Mouse (Mus musculus) myocyte (in vitro differentiated cells): ENCODE measurements around the gene Foxo3. TPM values are rescaled to one million over a fixed set of nuclear protein-coding genes. Genes with fewer than 3 reads are reported as not detected.

Experiments used
- H3K27me3 ChIP-seq: one replicate; pipeline ENCODE4 v1.6.1; 2011; ENCODE audit not compliant: control insufficient read depth, insufficient read depth, insufficient read length
- H3K36me3 ChIP-seq: one replicate; pipeline ENCODE4 v1.6.1; 2011; ENCODE audit not compliant: control insufficient read depth, insufficient read depth
- H3K4me2 ChIP-seq: one replicate; pipeline ENCODE4 v1.6.1; 2011; ENCODE audit warnings: low read depth, control low read depth
- H3K4me3 ChIP-seq: one replicate; pipeline ENCODE4 v1.5.1; 2011; ENCODE audit warnings: mild to moderate bottlenecking, control low read depth, moderate library complexity
- H3K79me2 ChIP-seq: one replicate; pipeline ENCODE4 v1.6.1; 2011; ENCODE audit not compliant: control insufficient read depth, insufficient read depth
- H3ac ChIP-seq: one replicate; pipeline ENCODE4 v1.6.1; 2011; ENCODE audit not compliant: control insufficient read depth, insufficient read length
- CEBPB ChIP-seq: IDR thresholded peaks from 2 replicates; pipeline ENCODE4 v1.6.1; 2011; ENCODE audit warnings: mild to moderate bottlenecking, moderate library complexity; ENCODE audit not compliant: poor library complexity, insufficient read depth, severe bottlenecking
- E2F4 ChIP-seq: IDR thresholded peaks from one replicate; pipeline ENCODE4 v1.6.1; 2011; ENCODE audit warnings: mild to moderate bottlenecking, control low read depth, moderate library complexity; ENCODE audit not compliant: insufficient read depth
- MAX ChIP-seq: IDR thresholded peaks from one replicate; pipeline ENCODE4 v1.6.1; 2011; ENCODE audit warnings: low read depth, mild to moderate bottlenecking, control low read depth
- MYOD1 ChIP-seq, 3 experiments: IDR thresholded peaks; one replicate each; pipeline ENCODE4 v1.6.1; 2011; ENCODE audit warnings: control low read depth in 2 of 3, low read depth in 2 of 3, mild to moderate bottlenecking in 2 of 3, moderate library complexity in 1 of 3; ENCODE audit not compliant: insufficient read length in 2 of 3, control insufficient read depth in 1 of 3
- MYOG ChIP-seq, 3 experiments: IDR thresholded peaks; one replicate each; pipeline ENCODE4 v1.6.1; 2011; ENCODE audit warnings: control low read depth in 2 of 3, low read depth in 2 of 3, mild to moderate bottlenecking in 2 of 3; ENCODE audit not compliant: insufficient read length in 2 of 3, control insufficient read depth in 1 of 3, insufficient read depth in 1 of 3
- POLR2A ChIP-seq: IDR thresholded peaks from one replicate; pipeline ENCODE4 v1.6.1; 2011; ENCODE audit warnings: low read depth, mild to moderate bottlenecking, control low read depth, moderate library complexity; ENCODE audit not compliant: insufficient read length
- POLR2AphosphoS2 ChIP-seq: IDR thresholded peaks from one replicate; pipeline ENCODE4 v1.6.1; 2011; ENCODE audit warnings: low read depth, control low read depth; ENCODE audit not compliant: insufficient read length
- REST ChIP-seq: IDR thresholded peaks from one replicate; pipeline ENCODE4 v1.6.1; 2011; ENCODE audit warnings: mild to moderate bottlenecking, control low read depth, moderate library complexity; ENCODE audit not compliant: insufficient read depth, insufficient read length
- SRF ChIP-seq: IDR thresholded peaks from one replicate; pipeline ENCODE4 v1.6.1; 2011; ENCODE audit warnings: low read depth; ENCODE audit not compliant: control insufficient read depth, insufficient read length
- TCF12 ChIP-seq: IDR thresholded peaks from one replicate; pipeline ENCODE4 v1.6.1; 2011; ENCODE audit warnings: mild to moderate bottlenecking, control low read depth; ENCODE audit not compliant: poor library complexity, insufficient read depth, severe bottlenecking
- TCF3 ChIP-seq: IDR thresholded peaks from one replicate; pipeline ENCODE4 v1.6.1; 2011; ENCODE audit warnings: low read depth, control low read depth; ENCODE audit not compliant: insufficient read length
- USF1 ChIP-seq: IDR thresholded peaks from one replicate; pipeline ENCODE4 v1.6.1; 2011; ENCODE audit warnings: low read depth, mild to moderate bottlenecking, control low read depth, moderate library complexity
- polyA plus RNA-seq: library from polyadenylated mRNA; unstranded; fragments of >200 nt; fragmentation: generic; extraction: Trizol; gene quantifications from one replicate; pipeline ENCODE4 v1.2.1, GENCODE M21; 2012; ENCODE audit warnings: missing spikeins

Gene Foxo3
- polyA plus RNA-seq, 1 experiment: 11.2 TPM

DNA sequence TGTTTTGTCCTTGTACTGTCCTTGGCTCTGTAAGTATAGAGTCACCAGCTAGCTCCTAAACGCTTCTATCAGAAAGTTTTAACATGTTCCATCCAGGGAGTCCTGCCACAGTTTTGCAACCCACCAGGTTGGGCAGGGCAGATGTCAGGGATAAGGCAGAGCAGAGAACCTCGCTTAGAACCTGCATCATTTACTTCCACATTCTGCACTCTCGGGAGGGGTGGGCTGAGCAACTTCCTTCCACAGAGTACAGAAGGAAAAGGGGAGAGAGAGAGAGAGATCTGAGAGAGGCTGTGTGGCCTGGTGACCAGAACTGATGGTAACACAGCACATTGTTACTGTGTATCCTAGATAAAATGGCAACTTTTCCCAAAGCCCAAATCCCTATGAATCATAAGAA, 77.9 kb downstream of the Foxo3 start:
- H3K4me2 ChIP-seq: no peak overlapping the region
- no peak for TF ChIP-seq E2F4
- no peak overlapping the region for H3K4me3 ChIP-seq
- H3ac ChIP-seq: no peak overlapping the region
- H3K79me2 ChIP-seq: no peaks in the 10 kb centered on the region
- H3K27me3 ChIP-seq: no peaks in the 10 kb centered on the region
- peaks cover 13% of the 10 kb centered on the region for H3K36me3 ChIP-seq

DNA sequence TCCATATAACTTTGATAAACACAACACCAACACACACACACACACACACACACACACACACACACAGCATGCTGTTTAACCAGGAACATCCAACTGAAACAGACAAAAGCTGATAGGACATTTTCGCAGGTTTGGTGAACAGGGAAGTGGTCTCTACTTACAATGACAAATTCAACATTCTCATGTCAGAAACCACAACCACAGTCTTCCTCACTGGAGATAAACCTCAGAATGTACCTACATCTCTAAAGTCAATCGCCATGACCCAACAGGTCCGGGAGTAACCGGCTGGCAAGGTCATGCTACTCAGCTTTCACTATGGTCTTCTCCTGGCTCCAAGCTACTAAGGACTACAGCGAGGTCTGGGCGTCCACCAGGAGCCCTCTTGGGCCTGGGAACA, 81.8 kb downstream of the Foxo3 start:
- TF ChIP-seq USF1 (no peak), POLR2AphosphoS2 (no peak), E2F4 (no peak), SRF (no peak), MAX (no peak), REST (no peak), CEBPB (no peak)
- Histone ChIP-seq H3ac (no peak overlapping the region), H3K27me3 (no peaks in the 10 kb centered on the region), H3K4me3 (no peak overlapping the region), H3K79me2 (no peaks in the 10 kb centered on the region), H3K4me2 (no peak overlapping the region), H3K36me3 (peaks cover 13% of the 10 kb centered on the region)

- no peak for TF ChIP-seq POLR2A
- no peak for TF ChIP-seq USF1
- no peak for TF ChIP-seq MYOD1 (IDR thresholded peaks at IDR 0.05; ENCODE audit: control insufficient read depth in 1 of 3, insufficient read length in 2 of 3, low read depth in 2 of 3)
- TF ChIP-seq CEBPB: no peak
- no peak for TF ChIP-seq SRF
- no peak for TF ChIP-seq MYOG (IDR thresholded peaks at IDR 0.05; ENCODE audit: control insufficient read depth in 1 of 3, insufficient read depth in 1 of 3, insufficient read length in 2 of 3, low read depth in 2 of 3)
- TF ChIP-seq MAX: no peak
- TF ChIP-seq TCF12: no peak
- TF ChIP-seq POLR2AphosphoS2: no peak
- no peak for TF ChIP-seq E2F4
- TF ChIP-seq TCF3: no peak
- no peak for TF ChIP-seq REST
- Histone ChIP-seq H3K79me2 (no peaks in the 10 kb centered on the region), H3K4me2 (no peak overlapping the region), H3ac (no peak overlapping the region), H3K36me3 (peaks cover 13% of the 10 kb centered on the region), H3K27me3 (no peaks in the 10 kb centered on the region), H3K4me3 (no peak overlapping the region)
Observed at GRCm38 (mm10) chr10:42193981-42194380, 82.6 kb downstream of the Foxo3 start.

GRCm38 (mm10) chr10:42192951-42193350, 83.6 kb downstream of the Foxo3 start:
- TF ChIP-seq POLR2A (no peak), REST (no peak), MYOG (IDR thresholded peaks at IDR 0.05; ENCODE audit: control insufficient read depth in 1 of 3, insufficient read depth in 1 of 3, insufficient read length in 2 of 3, low read depth in 2 of 3) (no peak), MAX (no peak), POLR2AphosphoS2 (no peak), E2F4 (no peak), SRF (no peak)
- no peak overlapping the region for H3K4me2 ChIP-seq
- H3ac ChIP-seq: no peak overlapping the region

DNA sequence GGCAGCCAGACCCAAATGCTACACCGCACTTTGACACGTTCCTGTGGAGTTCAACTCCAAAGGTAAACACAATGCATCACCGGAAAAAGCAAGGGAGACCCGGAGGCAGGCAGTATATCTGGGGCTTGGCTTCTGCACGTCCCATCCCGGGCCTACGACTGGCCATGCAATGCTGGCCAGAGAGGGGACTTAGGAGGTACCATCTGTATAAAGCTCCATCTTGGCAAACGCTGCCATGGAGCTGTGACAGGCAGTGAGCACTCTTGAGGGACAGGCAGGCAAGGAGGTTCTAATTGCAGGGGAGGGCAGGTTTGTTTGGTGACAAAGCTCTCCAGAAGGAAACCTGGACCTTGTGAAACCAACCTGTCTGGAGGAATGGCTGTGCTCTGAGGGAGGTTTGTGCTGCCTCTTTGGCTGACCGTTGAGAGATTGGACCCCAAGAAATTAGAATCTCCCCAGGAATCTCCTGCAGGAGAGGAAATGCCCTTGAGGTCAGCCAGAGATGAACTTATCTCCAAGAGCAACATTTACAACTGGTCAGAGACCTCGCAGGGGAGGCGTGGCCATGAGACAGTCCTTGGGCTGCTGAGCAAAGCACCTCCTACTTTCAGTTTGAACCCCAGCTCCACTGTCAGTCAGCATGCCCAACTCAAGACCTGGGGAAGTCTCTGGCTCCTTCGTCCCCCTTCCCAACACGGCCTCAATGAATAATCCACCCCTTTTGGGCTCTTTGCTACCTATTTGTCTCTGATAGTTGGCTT, 86.7 kb downstream of the Foxo3 start:
- Histone ChIP-seq H3K27me3 (no peaks in the 10 kb centered on the region), H3K4me3 (no peak overlapping the region), H3K36me3 (no peaks in the 10 kb centered on the region), H3ac (no peak overlapping the region), H3K4me2 (no peak overlapping the region), H3K79me2 (no peaks in the 10 kb centered on the region)
- TF ChIP-seq MYOD1 (IDR thresholded peaks at IDR 0.05; ENCODE audit: control insufficient read depth in 1 of 3, insufficient read length in 2 of 3, low read depth in 2 of 3) (no peak), E2F4 (no peak), MYOG (IDR thresholded peaks at IDR 0.05; ENCODE audit: control insufficient read depth in 1 of 3, insufficient read depth in 1 of 3, insufficient read length in 2 of 3, low read depth in 2 of 3) (no peak), POLR2AphosphoS2 (no peak), TCF3 (no peak), CEBPB (no peak), USF1 (no peak), POLR2A (no peak), SRF (no peak), TCF12 (no peak), REST (no peak), MAX (no peak)

More at GRCm38 (mm10) chr10:42192951-42193350, 83.6 kb downstream of the Foxo3 start:
- no peaks in the 10 kb centered on the region for H3K79me2 ChIP-seq
- no peak overlapping the region for H3K4me3 ChIP-seq
- no peaks in the 10 kb centered on the region for H3K27me3 ChIP-seq
- H3K36me3 ChIP-seq: peaks cover 13% of the 10 kb centered on the region
